Mouse (Mus musculus): ENCODE measurements around the gene Zc3h14. TPM values are rescaled to one million over a fixed set of nuclear protein-coding genes. Genes with fewer than 3 reads are reported as not detected.

Zc3h14 gene
- polyA plus RNA-seq, 1 experiment from 2014 or later = 109 TPM

DNA sequence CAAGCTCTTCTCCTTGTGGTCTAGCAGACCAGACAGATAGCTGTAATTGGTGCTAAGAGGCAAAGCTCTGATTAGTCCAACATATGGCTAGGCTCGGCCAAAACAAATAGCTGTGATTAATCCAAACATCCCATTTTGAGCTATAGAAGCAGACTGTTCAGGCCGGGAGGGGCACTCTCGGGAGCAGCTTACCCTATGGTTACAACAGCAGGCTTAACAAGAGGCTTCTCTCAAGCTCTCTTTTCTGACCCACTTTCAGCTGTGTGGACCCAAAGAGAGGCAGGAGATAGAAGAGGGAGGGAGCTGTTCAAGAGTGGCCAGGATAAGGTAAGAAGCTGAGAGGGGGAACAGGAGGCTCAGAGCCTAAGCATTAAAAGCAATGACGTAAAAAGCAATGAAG, 1.1 kb upstream of the Zc3h14 start:
- no peak overlapping the region for H3K4me2 ChIP-seq
- WGBS = 53% methylated on average over 4 of the region's 4 CpGs
- no peak overlapping the region for H3K4me3 ChIP-seq
- H3K4me1 ChIP-seq = peaks cover 13% of the 10 kb centered on the region
- H3K36me3 ChIP-seq = no peaks in the 10 kb centered on the region
- ATAC-seq (ENCODE audit: insufficient number of reproducible peaks, low FRiP score, low TSS enrichment, low read depth) = no peak
- H3K27ac ChIP-seq = no peak overlapping the region
- no peak overlapping the region for H3K9ac ChIP-seq
- no peaks in the 10 kb centered on the region for H3K27me3 ChIP-seq
- no peaks in the 10 kb centered on the region for H3K9me3 ChIP-seq

DNA sequence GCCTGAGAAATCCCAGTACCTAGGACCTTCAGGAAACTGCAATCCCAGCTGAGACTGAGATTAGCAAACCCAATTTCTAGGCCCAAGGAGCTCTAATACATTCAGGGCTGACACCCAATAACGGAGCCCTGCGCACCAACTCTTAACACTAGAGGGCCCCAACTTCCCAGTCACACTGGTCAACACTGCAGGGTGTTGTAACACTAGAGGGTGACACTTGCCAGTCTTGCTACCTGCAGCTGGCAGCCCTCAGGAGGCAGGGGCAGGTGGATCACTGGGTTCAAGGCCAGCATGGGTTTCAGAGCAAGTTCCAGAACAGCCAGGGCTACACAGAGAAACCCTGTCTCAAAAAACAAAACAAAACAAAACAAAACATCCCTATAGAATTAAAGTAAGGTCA, 633 bp upstream of the Zc3h14 start:
- H3K4me2 ChIP-seq = no peak overlapping the region
- H3K4me3 ChIP-seq = no peak overlapping the region
- H3K9ac ChIP-seq = no peak overlapping the region
- peaks cover 13% of the 10 kb centered on the region for H3K4me1 ChIP-seq
- no peaks in the 10 kb centered on the region for H3K36me3 ChIP-seq
- H3K27ac ChIP-seq = no peak overlapping the region
- WGBS = 29% methylated on average over 2 of the region's 2 CpGs
- ATAC-seq (ENCODE audit: insufficient number of reproducible peaks, low FRiP score, low TSS enrichment, low read depth) = no peak
- no peaks in the 10 kb centered on the region for H3K9me3 ChIP-seq
- no peaks in the 10 kb centered on the region for H3K27me3 ChIP-seq

DNA sequence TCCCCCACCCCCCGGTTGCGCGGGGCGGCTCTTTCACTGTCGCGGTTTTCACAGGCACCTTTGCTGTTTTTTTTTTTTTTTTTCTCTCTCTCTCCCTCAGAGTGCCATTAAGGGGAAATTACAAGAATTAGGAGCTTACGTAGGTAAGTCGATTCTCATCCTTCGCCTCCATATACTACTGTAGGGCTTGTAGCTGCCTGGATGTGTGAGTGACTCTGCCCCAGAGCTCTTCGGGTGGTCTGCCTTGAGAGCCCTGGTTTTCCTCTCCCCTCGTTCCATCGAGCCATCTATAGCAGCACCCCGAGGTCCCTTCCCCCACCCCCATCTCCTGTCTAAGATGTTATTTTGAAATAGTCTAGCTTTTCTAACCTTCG, 603 bp downstream of the Zc3h14 start:
- Histone ChIP-seq H3K9ac (peak overlapping the region; percentile 89), H3K4me2 (peak overlapping the region; percentile 48), H3K4me3 (peak overlapping the region; percentile 95), H3K9me3 (no peaks in the 10 kb centered on the region), H3K27me3 (no peaks in the 10 kb centered on the region), H3K36me3 (no peaks in the 10 kb centered on the region), H3K27ac (peak overlapping the region; percentile 92), H3K4me1 (peaks cover 13% of the 10 kb centered on the region)
- WGBS = under 1% methylated on average over 12 of the region's 14 CpGs
- no peak for ATAC-seq (ENCODE audit: insufficient number of reproducible peaks, low FRiP score, low TSS enrichment, low read depth)

GRCm38 (mm10) chr12:98757636-98758035, 10.9 kb downstream of the Zc3h14 start:
- no peak for ATAC-seq (ENCODE audit: insufficient number of reproducible peaks, low FRiP score, low TSS enrichment, low read depth)
- Histone ChIP-seq H3K9ac (no peak overlapping the region), H3K9me3 (no peaks in the 10 kb centered on the region), H3K27me3 (no peaks in the 10 kb centered on the region), H3K27ac (no peak overlapping the region), H3K4me2 (no peak overlapping the region), H3K4me3 (no peak overlapping the region), H3K4me1 (no peaks in the 10 kb centered on the region), H3K36me3 (peaks cover 61% of the 10 kb centered on the region)
- 83% methylated on average over 6 of the region's 6 CpGs for WGBS

- Histone ChIP-seq H3K27me3 (no peaks in the 10 kb centered on the region), H3K4me1 (no peaks in the 10 kb centered on the region), H3K9ac (no peak overlapping the region), H3K9me3 (no peaks in the 10 kb centered on the region), H3K36me3 (peaks cover 75% of the 10 kb centered on the region), H3K27ac (no peak overlapping the region), H3K4me2 (no peak overlapping the region), H3K4me3 (no peak overlapping the region)
- WGBS = 93% methylated on average over 6 of the region's 6 CpGs
- no peak for ATAC-seq (ENCODE audit: insufficient number of reproducible peaks, low FRiP score, low TSS enrichment, low read depth)
These were observed 12.9 kb downstream of the Zc3h14 start for GRCm38 (mm10) chr12:98759700-98760099.

- Histone ChIP-seq H3K36me3 (peaks cover 69% of the 10 kb centered on the region), H3K4me3 (no peak overlapping the region), H3K27ac (no peak overlapping the region), H3K4me2 (no peak overlapping the region), H3K27me3 (no peaks in the 10 kb centered on the region), H3K9ac (no peak overlapping the region), H3K9me3 (no peaks in the 10 kb centered on the region), H3K4me1 (no peaks in the 10 kb centered on the region)
- no peak for ATAC-seq (ENCODE audit: insufficient number of reproducible peaks, low FRiP score, low TSS enrichment, low read depth)
- 93% methylated on average over 2 of the region's 2 CpGs for WGBS
These were observed 19.5 kb downstream of the Zc3h14 start for GRCm38 (mm10) chr12:98766241-98766640.

DNA sequence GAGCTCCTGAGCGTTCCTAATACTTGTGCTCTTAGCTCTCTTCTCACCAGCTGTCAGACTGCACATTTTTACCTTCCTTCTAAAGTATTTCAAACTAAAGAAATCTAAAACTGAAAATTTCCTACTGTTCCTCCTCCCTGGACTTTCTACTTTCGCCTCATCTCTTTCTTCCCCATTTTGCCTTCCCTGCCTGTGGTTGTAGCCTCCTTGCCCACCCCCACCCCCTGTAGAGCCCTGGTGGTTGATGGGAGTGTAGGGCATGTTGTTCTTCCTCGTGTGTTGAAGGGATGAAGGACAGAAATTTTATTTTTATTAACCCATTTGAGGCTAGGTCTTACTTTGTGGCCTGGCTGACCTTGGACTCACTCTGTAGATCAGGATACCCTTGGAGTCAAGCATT, 30.7 kb downstream of the Zc3h14 start:
- no peak overlapping the region for H3K27ac ChIP-seq
- peaks cover 72% of the 10 kb centered on the region for H3K36me3 ChIP-seq
- no peak for ATAC-seq (ENCODE audit: insufficient number of reproducible peaks, low FRiP score, low TSS enrichment, low read depth)
- H3K4me3 ChIP-seq = no peak overlapping the region
- H3K9me3 ChIP-seq = no peaks in the 10 kb centered on the region
- H3K4me2 ChIP-seq = no peak overlapping the region
- H3K27me3 ChIP-seq = no peaks in the 10 kb centered on the region
- no peaks in the 10 kb centered on the region for H3K4me1 ChIP-seq
- H3K9ac ChIP-seq = no peak overlapping the region
- WGBS = 76% methylated on average over 3 of the region's 3 CpGs

DNA sequence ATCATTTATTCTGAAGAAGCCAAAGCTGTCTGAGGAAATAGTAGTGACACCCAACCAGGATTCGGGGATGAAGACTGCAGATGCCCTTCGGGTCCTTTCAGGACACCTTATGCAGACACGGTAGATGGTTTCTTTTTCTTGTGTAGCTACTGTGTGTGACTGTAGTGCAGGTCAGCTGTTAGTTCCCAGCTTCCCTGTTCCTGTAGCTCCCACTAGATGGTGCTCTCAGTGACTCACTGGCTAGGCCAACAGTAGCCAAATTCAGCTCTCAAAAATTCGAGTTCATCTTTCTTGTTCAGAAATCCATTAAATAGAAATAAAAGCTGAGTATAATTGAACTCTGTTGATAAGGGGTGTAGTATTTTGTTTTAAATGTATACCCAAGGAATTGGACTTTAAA, 32.4 kb downstream of the Zc3h14 start:
- Histone ChIP-seq H3K27me3 (no peaks in the 10 kb centered on the region), H3K9me3 (no peaks in the 10 kb centered on the region), H3K4me3 (no peak overlapping the region), H3K9ac (no peak overlapping the region), H3K4me1 (no peaks in the 10 kb centered on the region), H3K4me2 (no peak overlapping the region), H3K27ac (no peak overlapping the region), H3K36me3 (peaks cover 73% of the 10 kb centered on the region)
- no peak for ATAC-seq (ENCODE audit: insufficient number of reproducible peaks, low FRiP score, low TSS enrichment, low read depth)
- WGBS = 82% methylated on average over 4 of the region's 4 CpGs

- Histone ChIP-seq H3K36me3 (peaks cover 62% of the 10 kb centered on the region), H3K9ac (no peak overlapping the region), H3K4me2 (no peak overlapping the region), H3K4me1 (no peaks in the 10 kb centered on the region), H3K4me3 (no peak overlapping the region), H3K27ac (no peak overlapping the region), H3K9me3 (no peaks in the 10 kb centered on the region), H3K27me3 (no peaks in the 10 kb centered on the region)
- WGBS = 89% methylated on average over 1 of the region's 1 CpGs
- ATAC-seq (ENCODE audit: insufficient number of reproducible peaks, low FRiP score, low TSS enrichment, low read depth) = no peak
These were observed 37.5 kb downstream of the Zc3h14 start for GRCm38 (mm10) chr12:98784251-98784650.

GRCm38 (mm10) chr12:98795731-98796318, 49.1 kb downstream of the Zc3h14 start:
- ATAC-seq (ENCODE audit: insufficient number of reproducible peaks, low FRiP score, low TSS enrichment, low read depth) = no peak
- Histone ChIP-seq H3K4me1 (no peaks in the 10 kb centered on the region), H3K9me3 (no peaks in the 10 kb centered on the region), H3K27me3 (no peaks in the 10 kb centered on the region), H3K36me3 (peaks cover 29% of the 10 kb centered on the region), H3K9ac (no peak overlapping the region), H3K27ac (no peak overlapping the region), H3K4me3 (no peak overlapping the region), H3K4me2 (no peak overlapping the region)
- WGBS = 91% methylated on average over 3 of the region's 3 CpGs

DNA sequence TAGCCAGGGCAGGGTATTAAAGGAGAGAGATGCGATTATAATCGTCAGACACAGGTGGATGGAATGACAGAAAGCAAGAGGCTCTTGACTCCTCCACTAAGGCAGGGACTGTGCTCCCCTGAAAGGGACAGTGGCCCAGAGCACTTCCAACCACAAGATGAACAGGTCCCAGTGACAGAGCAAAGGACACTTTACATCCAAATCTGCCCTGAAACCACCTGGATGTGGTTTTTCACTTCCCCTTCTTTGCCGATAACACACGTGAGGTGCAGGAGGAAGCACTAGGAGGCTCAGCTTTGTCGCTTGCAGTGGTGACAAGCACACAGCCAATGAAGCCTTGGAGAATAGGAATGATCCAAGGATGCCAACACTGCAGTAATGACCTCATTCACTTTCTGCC, 53.6 kb downstream of the Zc3h14 start:
- H3K27me3 ChIP-seq = no peaks in the 10 kb centered on the region
- no peak overlapping the region for H3K4me3 ChIP-seq
- peaks cover 8% of the 10 kb centered on the region; the same call in 1 of the 2 replicates for H3K4me1 ChIP-seq
- no peak overlapping the region for H3K27ac ChIP-seq
- no peak for ATAC-seq (ENCODE audit: insufficient number of reproducible peaks, low FRiP score, low TSS enrichment, low read depth)
- no peak overlapping the region for H3K4me2 ChIP-seq
- no peak overlapping the region for H3K9ac ChIP-seq
- no peaks in the 10 kb centered on the region for H3K9me3 ChIP-seq
- 0 out of 2 replicates have a peak, but pooled peaks cover 7% of the 10 kb centered on the region for H3K36me3 ChIP-seq
- 72% methylated on average over 5 of the region's 5 CpGs for WGBS

GRCm38 (mm10) chr12:98802245-98802644, 55.5 kb downstream of the Zc3h14 start:
- Histone ChIP-seq H3K9me3 (no peaks in the 10 kb centered on the region), H3K4me2 (no peak overlapping the region), H3K4me1 (peaks cover 8% of the 10 kb centered on the region; the same call in 1 of the 2 replicates), H3K36me3 (0 out of 2 replicates have a peak, but pooled peaks cover 2% of the 10 kb centered on the region), H3K9ac (no peak overlapping the region), H3K27me3 (no peaks in the 10 kb centered on the region), H3K4me3 (no peak overlapping the region), H3K27ac (no peak overlapping the region)
- 59% methylated on average over 3 of the region's 3 CpGs for WGBS
- ATAC-seq (ENCODE audit: insufficient number of reproducible peaks, low FRiP score, low TSS enrichment, low read depth) = no peak
